Comparison of ENCODE assay signal across 9 mouse cellular contexts in genomic region chr4:129134799-129135585, GRCm38 (mm10). TPM values are rescaled to one million over a fixed set of nuclear protein-coding genes. Genes with fewer than 3 reads are reported as not detected.
DNase-seq lines count a peak whose midpoint lies in the region; ATAC-seq and TF ChIP-seq lines count a peak whose summit lies in the region.
"Had no signal": no experiment of that assay in that cellular context is flagged by ENCODE, and none has a peak within 500 bp of the region (broad histone marks: within the 10 kb centered on the region; RNA-seq: fewer than 3 reads in every experiment).

No protein-coding gene starts in this region.

- H3K27ac ChIP-seq in heart, adult 2 months, result no peak overlapping the region
- no peak overlapping the region for H3K27ac ChIP-seq in kidney, adult 2 months (ENCODE audit: insufficient read depth, low read depth, low read length)
- no peak overlapping the region for H3K27ac ChIP-seq in lung, embryonic 15.5 days
- H3K27ac ChIP-seq in olfactory bulb, adult 2 months (ENCODE audit: insufficient read depth, low read depth, low read length), result peak overlapping the region; percentile 32; the same call in 1 of the 2 replicates

- peak; percentile 22 for ATAC-seq in CD4-positive, CD25-positive, alpha-beta regulatory T cell, adult 4 months
- ATAC-seq in lung, embryonic 15.5 days (ENCODE audit: borderline replicate concordance, extremely low read depth, low FRiP score, low TSS enrichment), result no peak

- H3K9ac ChIP-seq in heart, adult 2 months (ENCODE audit: low read depth, low read length), result peak overlapping the region; percentile 57; the same call in 1 of the 2 replicates
- no peak overlapping the region for H3K9ac ChIP-seq in lung, embryonic 15.5 days

- no peaks in the 10 kb centered on the region for H3K9me3 ChIP-seq in lung, embryonic 15.5 days

- WGBS in heart, adult 2 months, result 10% methylated on average over 15 of the region's 15 CpGs
- 10% methylated on average over 15 of the region's 15 CpGs for WGBS in kidney, adult 2 months
- WGBS in lung, embryonic 15.5 days, result 6% methylated on average over 15 of the region's 15 CpGs
- WGBS in olfactory bulb, adult 2 months, result 12% methylated on average over 15 of the region's 15 CpGs

- TF ChIP-seq CTCF in heart, adult 2 months (IDR thresholded peaks at IDR 0.05), result peak; percentile 87
- peak; percentile 75 for TF ChIP-seq CTCF in kidney, adult 2 months (conservative IDR thresholded peaks at IDR 0.05; ENCODE audit: insufficient read depth, insufficient read length, low read depth, low read length)
- TF ChIP-seq CTCF in olfactory bulb, adult 2 months (IDR thresholded peaks at IDR 0.05; ENCODE audit: insufficient read depth, low read depth, low read length), result peak; percentile 78

- peak overlapping the region; percentile 44 for H3K4me2 ChIP-seq in lung, embryonic 15.5 days

- no peaks in the 10 kb centered on the region for H3K36me3 ChIP-seq in heart, adult 2 months (ENCODE audit: control insufficient read depth, insufficient read depth, low read length)
- H3K36me3 ChIP-seq in kidney, adult 2 months (ENCODE audit: control insufficient read depth, insufficient read depth, low read length), result no peaks in the 10 kb centered on the region
- H3K36me3 ChIP-seq in lung, embryonic 15.5 days, result no peaks in the 10 kb centered on the region

- H3K4me3 ChIP-seq in heart, adult 2 months, result no peak overlapping the region
- H3K4me3 ChIP-seq in kidney, adult 2 months (ENCODE audit: insufficient read depth, low read depth, low read length), result no peak overlapping the region
- no peak overlapping the region for H3K4me3 ChIP-seq in lung, embryonic 15.5 days
- H3K4me3 ChIP-seq in olfactory bulb, adult 2 months (ENCODE audit: insufficient read depth, low read depth, low read length), result peak overlapping the region; percentile 26; the same call in 1 of the 2 replicates

- no peak for TF ChIP-seq POLR2A in heart, adult 2 months (IDR thresholded peaks at IDR 0.05; ENCODE audit: insufficient read depth, low read depth, low read length)
- TF ChIP-seq POLR2A in kidney, adult 2 months (IDR thresholded peaks at IDR 0.05; ENCODE audit: low read depth, low read length), result no peak
- no peak for TF ChIP-seq POLR2A in olfactory bulb, adult 2 months (IDR thresholded peaks at IDR 0.05; ENCODE audit: insufficient read depth, low read depth, low read length)

- H3K4me1 ChIP-seq in heart, adult 2 months (ENCODE audit: control insufficient read depth, insufficient read depth, low read length), result peaks cover 6% of the 10 kb centered on the region
- H3K4me1 ChIP-seq in kidney, adult 2 months (ENCODE audit: control insufficient read depth, insufficient read depth, low read length), result no peaks in the 10 kb centered on the region
- peaks cover 21% of the 10 kb centered on the region for H3K4me1 ChIP-seq in lung, embryonic 15.5 days
- peaks cover 51% of the 10 kb centered on the region for H3K4me1 ChIP-seq in olfactory bulb, adult 2 months (ENCODE audit: control insufficient read depth, insufficient read depth, low read length)

- H3K79me2 ChIP-seq in heart, adult 2 months (replicated peaks; ENCODE audit: control insufficient read depth, insufficient read depth, low read length), result no peaks in the 10 kb centered on the region

- H3K27me3 ChIP-seq in heart, adult 2 months (ENCODE audit: control insufficient read depth, insufficient read depth, low read length), result no peaks in the 10 kb centered on the region
- H3K27me3 ChIP-seq in kidney, adult 2 months (replicated peaks; ENCODE audit: control insufficient read depth, insufficient read depth, low read length), result no peaks in the 10 kb centered on the region
- H3K27me3 ChIP-seq in lung, embryonic 15.5 days, result peaks cover 38% of the 10 kb centered on the region

- peak; percentile 72 for DNase-seq in adrenal gland, adult 2 months
- DNase-seq in embryo, embryonic 10.5 days (ENCODE audit: low spot score), result peak; percentile 96
- DNase-seq in heart, adult 2 months, result peak; percentile 63 to 84
- peak; percentile 71 for DNase-seq in kidney, adult 2 months
- peak; percentile 79 for DNase-seq in urinary bladder, postnatal 14 days (ENCODE audit: low spot score)

- no peak for TF ChIP-seq EP300 in heart, adult 2 months (IDR thresholded peaks at IDR 0.05; ENCODE audit: insufficient read depth, low read depth, low read length)

- intact Hi-C loops in heart, adult 2 months (cut with DNase I), result loop anchor here (1.0 to 5.0 kb wide), 3 partner anchors 52 to 322 kb away; partner anchors contain the start of genes S100pbp and Yars

RNA-seq across cellular contexts. Expression of gene Fndc5, which starts 1.8 kb away (rescaled TPM):
- under 1 TPM; 0.27 to 0.28 TPM for polyA plus RNA-seq in CD4-positive, CD25-positive, alpha-beta regulatory T cell, adult 4 months (2017; shearing (Covaris generic))
- total RNA-seq in adrenal gland, adult 2 months (2021), result 1 to 10 TPM; 3.1 to 7.4 TPM
- polyA plus RNA-seq in adrenal gland, adult 2 months (2012; rRNA removed), result 2.6 and 5.7 TPM in 2 replicates
- total RNA-seq in heart, adult 2 months (2021), result 100 to 1,000 TPM; 338 to 388 TPM
- 197 and 335 TPM in 2 replicates for polyA plus RNA-seq in heart, adult 2 months (2012; rRNA removed)
- polyA plus RNA-seq in kidney, adult 2 months (2012; rRNA removed), result 2.6 and 3.3 TPM in 2 replicates
- 2.7 and 3.7 TPM in 2 replicates for polyA plus RNA-seq in lung, embryonic 15.5 days (2015; fragmentation: Nextera tagmentation; extraction: Ambion mirVana)
- not detected in 2 replicates for polyA plus RNA-seq in olfactory bulb, adult 2 months (2012; ENCODE audit: insufficient read depth, insufficient read length, low replicate concordance, missing spikeins)

RNA-seq across cellular contexts. Expression of gene Hpca, which starts 13.2 kb away (rescaled TPM):
- not detected for polyA plus RNA-seq in CD4-positive, CD25-positive, alpha-beta regulatory T cell, adult 4 months (2017; shearing (Covaris generic))
- total RNA-seq in adrenal gland, adult 2 months (2021), result 1 to 10 TPM in 1 of 2 experiments, under 1 TPM in 1; 0.66 to 1.1 TPM
- 1.4 and 2.6 TPM in 2 replicates for polyA plus RNA-seq in adrenal gland, adult 2 months (2012; rRNA removed)
- total RNA-seq in heart, adult 2 months (2021), result under 1 TPM in 1 of 2 experiments, not detected in 1; 0.14 TPM
- polyA plus RNA-seq in heart, adult 2 months (2012; rRNA removed), result 0.23 and 0.62 TPM in 2 replicates
- 0.41 and 0.60 TPM in 2 replicates for polyA plus RNA-seq in kidney, adult 2 months (2012; rRNA removed)
- 2.3 and 2.6 TPM in 2 replicates for polyA plus RNA-seq in lung, embryonic 15.5 days (2015; fragmentation: Nextera tagmentation; extraction: Ambion mirVana)
- not detected in 2 replicates for polyA plus RNA-seq in olfactory bulb, adult 2 months (2012; ENCODE audit: insufficient read depth, insufficient read length, low replicate concordance, missing spikeins)
- total RNA-seq: hematopoietic stem cell, adult 5-6 weeks had no signal

RNA-seq across cellular contexts. Expression of gene Tmem54, which starts 29.6 kb away (rescaled TPM):
- polyA plus RNA-seq in CD4-positive, CD25-positive, alpha-beta regulatory T cell, adult 4 months (2017; shearing (Covaris generic)), result not detected
- total RNA-seq in adrenal gland, adult 2 months (2021), result not detected
- polyA plus RNA-seq in adrenal gland, adult 2 months (2012; rRNA removed), result not detected in 2 replicates
- total RNA-seq in heart, adult 2 months (2021), result not detected
- 0.23 TPM in 1 of 2 replicates, not detected in the other for polyA plus RNA-seq in heart, adult 2 months (2012; rRNA removed)
- polyA plus RNA-seq in kidney, adult 2 months (2012; rRNA removed), result 9.3 and 9.9 TPM in 2 replicates
- 16.7 and 18.8 TPM in 2 replicates for polyA plus RNA-seq in lung, embryonic 15.5 days (2015; fragmentation: Nextera tagmentation; extraction: Ambion mirVana)
- polyA plus RNA-seq in olfactory bulb, adult 2 months (2012; ENCODE audit: insufficient read depth, insufficient read length, low replicate concordance, missing spikeins), result not detected in 2 replicates
- total RNA-seq: hematopoietic stem cell, adult 5-6 weeks had no signal

RNA-seq across cellular contexts. Expression of gene S100pbp, which starts 54.5 kb away (rescaled TPM):
- polyA plus RNA-seq in CD4-positive, CD25-positive, alpha-beta regulatory T cell, adult 4 months (2017; shearing (Covaris generic)), result 10 to 100 TPM; 20.0 to 26.1 TPM
- total RNA-seq in adrenal gland, adult 2 months (2021), result 10 to 100 TPM; 21.1 to 21.4 TPM
- 6.4 and 7.5 TPM in 2 replicates for polyA plus RNA-seq in adrenal gland, adult 2 months (2012; rRNA removed)
- total RNA-seq in heart, adult 2 months (2021), result 10 to 100 TPM; 10.2 to 14.2 TPM
- 6.6 and 13.3 TPM in 2 replicates for polyA plus RNA-seq in heart, adult 2 months (2012; rRNA removed)
- polyA plus RNA-seq in kidney, adult 2 months (2012; rRNA removed), result 12.6 and 13.6 TPM in 2 replicates
- polyA plus RNA-seq in lung, embryonic 15.5 days (2015; fragmentation: Nextera tagmentation; extraction: Ambion mirVana), result 13.5 and 14.4 TPM in 2 replicates
- polyA plus RNA-seq in olfactory bulb, adult 2 months (2012; ENCODE audit: insufficient read depth, insufficient read length, low replicate concordance, missing spikeins), result not detected in 2 replicates

RNA-seq across cellular contexts. Expression of gene Yars, which starts 54.6 kb away (rescaled TPM):
- 10 to 100 TPM; 27.4 to 42.1 TPM for polyA plus RNA-seq in CD4-positive, CD25-positive, alpha-beta regulatory T cell, adult 4 months (2017; shearing (Covaris generic))
- total RNA-seq in adrenal gland, adult 2 months (2021), result 10 to 100 TPM; 84.8 to 98.6 TPM
- polyA plus RNA-seq in adrenal gland, adult 2 months (2012; rRNA removed), result 7.2 and 11.2 TPM in 2 replicates
- total RNA-seq in heart, adult 2 months (2021), result 10 to 100 TPM; 26.3 to 29.7 TPM
- polyA plus RNA-seq in heart, adult 2 months (2012; rRNA removed), result 10.4 and 18.4 TPM in 2 replicates
- 16.3 and 17.4 TPM in 2 replicates for polyA plus RNA-seq in kidney, adult 2 months (2012; rRNA removed)
- polyA plus RNA-seq in lung, embryonic 15.5 days (2015; fragmentation: Nextera tagmentation; extraction: Ambion mirVana), result 66.4 and 69.8 TPM in 2 replicates
- not detected in 2 replicates for polyA plus RNA-seq in olfactory bulb, adult 2 months (2012; ENCODE audit: insufficient read depth, insufficient read length, low replicate concordance, missing spikeins)

Comparison
In these comparisons a context has a peak if more than half of its experiments do, and no peak if none do; other contexts are left out.
1. RNA of gene Fndc5, which starts 1.8 kb away (polyA plus RNA-seq): 197 to 335 TPM in heart, adult 2 months and not detected in olfactory bulb, adult 2 months; 2.6 to 5.7 TPM in adrenal gland, adult 2 months, 2.7 to 3.7 TPM in lung, embryonic 15.5 days, 2.6 to 3.3 TPM in kidney, adult 2 months and 0.27 to 0.28 TPM in CD4-positive, CD25-positive, alpha-beta regulatory T cell, adult 4 months; every median in the first group is over 10 times any median in the second.
2. Peak in every context shown above with its lines, with median percentiles within 50 percentile points of each other: DNase-seq and CTCF ChIP-seq.